Mouse (Mus musculus) megakaryocyte, embryonic 14.5 days (primary cell): Measurements from ENCODE around the gene Tmem198. TPM values are rescaled to one million over a fixed set of nuclear protein-coding genes. Genes with fewer than 3 reads are reported as not detected.
A peak's percentile ranks its signal among the peaks of the same experiment; 100 is the strongest.

Experiments
- H3K27me3 ChIP-seq: replicated peaks from 2 replicates; pipeline ENCODE3; 2012; ENCODE audit warnings: inconsistent platforms
- H3K36me3 ChIP-seq: replicated peaks from 2 replicates; pipeline ENCODE3; 2012; ENCODE audit warnings: low read length, inconsistent platforms, mixed read lengths
- H3K4me1 ChIP-seq: 2 replicates; pipeline ENCODE4 v1.6.1; 2012; ENCODE audit warnings: inconsistent platforms
- H3K4me3 ChIP-seq: replicated peaks from 2 replicates; pipeline ENCODE3; 2012; ENCODE audit warnings: moderate library complexity, mild to moderate bottlenecking, inconsistent platforms
- H3K9me3 ChIP-seq: 2 replicates; pipeline ENCODE4 v1.6.1; 2012; ENCODE audit warnings: inconsistent platforms
- FLI1 ChIP-seq: IDR thresholded peaks from 2 replicates; pipeline ENCODE4 v1.6.1; 2012; ENCODE audit warnings: low read length, inconsistent platforms, mixed read lengths
- GATA1 ChIP-seq: IDR thresholded peaks from 3 replicates; pipeline ENCODE4 v1.6.1; 2012; ENCODE audit warnings: mixed read lengths, low read length, inconsistent platforms, borderline replicate concordance
- polyA plus RNA-seq: library from polyadenylated mRNA; stranded (reverse); fragments of >175 nt; gene quantifications from 2 replicates; pipeline ENCODE4 v1.2.3, GENCODE M21; 2012; ENCODE audit warnings: low replicate concordance; ENCODE audit not compliant: insufficient read depth

The Tmem198 gene
- polyA plus RNA-seq, 1 experiment: 1.7 TPM

DNA sequence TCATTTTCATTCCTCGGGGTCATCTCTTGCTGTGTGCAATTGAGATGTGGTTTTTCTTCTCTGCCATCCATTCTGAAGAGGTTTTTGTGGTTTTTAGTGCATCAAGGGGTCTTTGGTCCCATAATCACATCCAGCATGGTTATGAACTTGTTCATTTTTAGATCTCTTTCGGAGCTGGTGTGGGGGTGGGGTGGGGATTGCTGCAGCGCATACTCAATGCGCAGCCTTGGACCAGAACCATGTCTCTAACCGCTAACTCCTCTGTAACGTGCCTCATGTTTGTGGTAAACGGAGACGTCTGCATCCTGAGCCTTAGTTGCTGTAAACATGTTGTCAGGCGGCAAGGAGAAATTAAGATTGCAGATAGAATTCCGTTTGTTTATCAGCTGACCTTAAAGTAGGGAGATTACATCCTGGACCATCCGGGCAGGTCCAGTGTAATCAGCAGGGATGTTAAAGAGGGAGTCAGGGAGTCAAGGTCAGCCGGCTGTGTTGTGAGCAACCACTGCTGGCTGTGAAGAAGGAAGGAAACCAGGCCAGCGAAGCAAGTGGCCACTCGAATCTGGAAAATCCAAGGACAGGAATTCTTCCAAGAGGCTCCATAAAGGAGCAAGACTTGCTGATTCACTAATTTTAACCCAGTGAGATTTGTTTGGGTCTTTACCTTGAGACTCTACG lies 37.5 kb downstream of the Tmem198 start:
- no peak for TF ChIP-seq GATA1
- no peak for TF ChIP-seq FLI1

DNA sequence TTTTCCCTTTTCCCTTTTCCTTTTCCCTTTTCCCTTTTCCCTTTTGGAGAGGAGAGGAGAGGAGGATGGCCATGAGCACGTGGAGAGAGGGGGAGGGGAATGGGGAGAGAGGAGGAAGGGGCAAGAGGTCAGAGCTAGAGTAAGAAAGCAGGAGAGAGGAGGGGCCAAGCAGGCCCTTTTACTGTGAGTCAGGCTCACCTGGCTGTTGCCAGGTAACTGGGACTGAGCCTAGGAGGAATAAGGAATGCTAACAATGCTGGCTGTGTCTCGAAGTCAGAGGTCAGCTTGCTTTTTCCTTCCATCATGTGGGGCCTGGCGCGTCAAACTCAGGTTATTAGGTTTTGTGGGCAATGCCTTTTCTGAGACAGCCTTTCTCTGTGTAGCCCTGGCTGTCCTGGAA lies 38.7 kb downstream of the Tmem198 start:
- TF ChIP-seq GATA1 (no peak), FLI1 (no peak)
- Histone ChIP-seq H3K4me1 (peaks cover 19% of the 10 kb centered on the region), H3K27me3 (peaks cover 7% of the 10 kb centered on the region), H3K9me3 (no peaks in the 10 kb centered on the region), H3K36me3 (no peaks in the 10 kb centered on the region), H3K4me3 (no peak overlapping the region)

More for the DNA sequence above, 37.5 kb downstream of the Tmem198 start:
- peaks cover 12% of the 10 kb centered on the region for H3K27me3 ChIP-seq
- H3K9me3 ChIP-seq: no peaks in the 10 kb centered on the region
- peaks cover 12% of the 10 kb centered on the region for H3K4me1 ChIP-seq
- H3K36me3 ChIP-seq: no peaks in the 10 kb centered on the region
- no peak overlapping the region for H3K4me3 ChIP-seq

DNA sequence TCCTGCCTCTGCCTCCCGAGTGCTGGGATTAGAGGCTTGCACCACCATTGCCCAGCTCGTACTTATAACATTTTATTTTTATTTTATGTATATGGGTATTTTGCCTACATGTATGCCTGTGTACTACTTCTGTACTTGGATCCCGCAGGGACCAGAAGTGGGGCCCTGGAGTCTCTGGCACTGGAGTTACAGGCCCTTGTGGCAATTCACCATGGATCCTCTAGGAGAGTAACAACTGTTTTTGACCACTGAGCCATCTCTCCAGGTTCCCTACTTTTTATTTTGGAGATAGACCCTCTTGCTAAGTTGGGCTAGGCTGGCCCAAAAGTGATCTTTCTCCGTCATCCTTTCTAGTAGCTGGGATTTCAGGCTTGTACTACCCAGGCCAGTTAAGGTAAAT lies 39.1 kb downstream of the Tmem198 start:
- no peak for TF ChIP-seq FLI1
- no peak for TF ChIP-seq GATA1
- peaks cover 19% of the 10 kb centered on the region for H3K4me1 ChIP-seq

DNA sequence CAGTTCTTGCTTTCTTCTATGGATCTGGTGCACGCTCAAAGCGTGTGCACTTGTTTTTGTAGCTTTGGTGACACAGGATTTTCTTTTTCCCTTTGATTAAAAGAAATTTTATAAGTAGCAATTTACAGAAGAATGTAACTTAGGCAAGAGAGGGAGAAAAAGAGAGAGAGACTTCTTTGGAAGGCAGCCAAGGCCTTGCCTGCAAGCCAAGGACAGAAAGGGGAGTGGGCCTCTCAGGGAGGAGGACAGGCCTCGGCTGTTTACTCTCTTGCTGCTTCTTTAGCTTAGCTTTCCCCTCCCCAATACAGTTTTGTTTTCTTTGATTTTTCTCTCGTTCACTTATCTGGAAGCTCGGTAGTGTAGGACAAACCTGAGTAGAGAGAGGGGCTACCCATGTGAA lies 40.2 kb downstream of the Tmem198 start:
- no peak overlapping the region for H3K4me3 ChIP-seq
- peaks cover 2% of the 10 kb centered on the region for H3K36me3 ChIP-seq
- H3K9me3 ChIP-seq: no peaks in the 10 kb centered on the region
- H3K27me3 ChIP-seq: peaks cover 4% of the 10 kb centered on the region
- H3K4me1 ChIP-seq: peaks cover 21% of the 10 kb centered on the region
- TF ChIP-seq GATA1: no peak
- no peak for TF ChIP-seq FLI1

More for the DNA sequence above, 39.1 kb downstream of the Tmem198 start:
- Histone ChIP-seq H3K9me3 (no peaks in the 10 kb centered on the region), H3K4me3 (no peak overlapping the region), H3K27me3 (peaks cover 4% of the 10 kb centered on the region), H3K36me3 (no peaks in the 10 kb centered on the region)

DNA sequence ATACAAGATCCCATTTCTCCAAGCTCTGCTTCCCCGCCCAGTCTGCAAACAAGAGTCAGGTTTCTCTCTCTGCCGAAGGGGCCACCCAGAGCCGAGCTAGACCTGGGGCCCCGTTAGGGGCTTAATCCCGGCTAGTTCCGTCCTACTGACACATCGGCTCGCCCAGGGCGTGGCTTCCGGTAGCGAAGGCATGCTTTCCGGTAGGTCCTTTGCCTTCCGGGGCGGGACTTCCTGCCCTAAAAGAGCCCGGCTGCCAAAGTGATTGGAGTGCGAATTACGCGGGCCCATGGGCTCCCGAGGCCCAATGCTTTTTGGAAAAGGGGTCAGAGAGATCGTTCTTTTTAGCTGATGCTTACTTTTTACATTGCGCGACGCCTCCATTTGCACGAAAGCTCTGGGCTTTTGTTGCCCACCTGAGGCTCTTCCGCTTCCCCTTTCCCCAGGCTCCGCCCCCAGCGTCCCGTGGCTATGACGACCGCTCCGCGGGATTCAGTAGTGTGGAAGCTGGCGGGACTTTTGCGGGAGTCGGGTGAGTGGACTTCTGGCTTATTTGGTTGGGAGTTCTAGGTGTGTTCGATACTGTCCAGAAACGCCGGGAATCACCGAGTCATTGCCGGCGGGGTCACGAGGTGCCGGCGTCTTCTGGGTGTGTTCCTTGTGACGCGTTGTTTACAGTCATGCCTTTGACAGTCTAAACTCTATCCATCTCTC lies 42.1 kb downstream of the Tmem198 start, which contains the start of gene Stk11ip:
TSS of gene Stk11ip (plus strand) at position 209 of the 711 bp plus-strand sequence.
- Histone ChIP-seq H3K36me3 (peaks cover 21% of the 10 kb centered on the region), H3K4me1 (peaks cover 20% of the 10 kb centered on the region), H3K4me3 (peak within 1 kb of the TSS; percentile 94), H3K27me3 (peaks cover 3% of the 10 kb centered on the region), H3K9me3 (no peaks in the 10 kb centered on the region)
- peak; percentile 93 for TF ChIP-seq FLI1
- no peak for TF ChIP-seq GATA1

DNA sequence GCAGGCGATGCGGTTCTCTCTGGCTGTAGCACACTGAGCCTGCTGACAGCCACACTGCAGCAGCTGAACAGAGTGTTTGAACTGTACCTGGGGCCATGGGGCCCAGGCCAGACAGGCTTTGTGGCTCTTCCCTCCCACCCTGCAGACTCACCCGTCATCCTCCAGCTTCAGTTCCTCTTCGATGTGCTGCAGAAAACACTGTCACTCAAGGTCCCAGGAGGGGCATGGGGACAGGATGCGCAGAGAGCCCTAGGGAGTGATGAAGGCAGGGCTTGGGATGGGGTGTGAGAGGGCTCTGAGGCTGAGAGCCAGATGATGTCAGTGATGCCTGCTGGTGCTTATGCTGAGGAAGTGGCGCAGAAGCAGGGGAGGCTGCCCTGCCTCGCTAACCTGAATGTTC lies 45.3 kb downstream of the Tmem198 start:
- Histone ChIP-seq H3K4me1 (peaks cover 16% of the 10 kb centered on the region), H3K27me3 (no peaks in the 10 kb centered on the region), H3K9me3 (no peaks in the 10 kb centered on the region), H3K4me3 (peak overlapping the region; percentile 38), H3K36me3 (peaks cover 53% of the 10 kb centered on the region)
- no peak for TF ChIP-seq FLI1

DNA sequence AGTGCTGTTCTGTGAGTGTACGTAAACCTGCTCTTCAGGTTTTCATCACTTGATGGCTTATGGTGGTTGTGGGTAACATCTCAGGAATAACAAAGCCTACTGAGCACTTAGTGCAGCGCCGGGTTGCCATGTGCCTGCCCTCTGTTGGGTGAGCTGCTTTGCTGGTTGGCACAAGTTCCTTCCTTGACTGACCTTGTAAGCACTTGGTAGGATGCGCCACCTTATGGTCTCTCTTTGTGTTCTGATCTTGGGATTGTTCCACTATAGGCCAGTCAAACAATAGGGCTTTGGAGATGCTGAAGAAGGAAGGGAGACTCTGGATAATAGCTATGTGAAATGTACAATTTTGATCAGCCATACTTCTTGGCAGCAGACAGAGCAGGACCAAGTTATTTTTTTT lies 51.2 kb downstream of the Tmem198 start:
- Histone ChIP-seq H3K27me3 (no peaks in the 10 kb centered on the region), H3K9me3 (no peaks in the 10 kb centered on the region), H3K4me1 (peaks cover 12% of the 10 kb centered on the region; the same call in 1 of the 2 replicates), H3K36me3 (peaks cover 97% of the 10 kb centered on the region), H3K4me3 (no peak overlapping the region)
- TF ChIP-seq GATA1: no peak
- no peak for TF ChIP-seq FLI1

DNA sequence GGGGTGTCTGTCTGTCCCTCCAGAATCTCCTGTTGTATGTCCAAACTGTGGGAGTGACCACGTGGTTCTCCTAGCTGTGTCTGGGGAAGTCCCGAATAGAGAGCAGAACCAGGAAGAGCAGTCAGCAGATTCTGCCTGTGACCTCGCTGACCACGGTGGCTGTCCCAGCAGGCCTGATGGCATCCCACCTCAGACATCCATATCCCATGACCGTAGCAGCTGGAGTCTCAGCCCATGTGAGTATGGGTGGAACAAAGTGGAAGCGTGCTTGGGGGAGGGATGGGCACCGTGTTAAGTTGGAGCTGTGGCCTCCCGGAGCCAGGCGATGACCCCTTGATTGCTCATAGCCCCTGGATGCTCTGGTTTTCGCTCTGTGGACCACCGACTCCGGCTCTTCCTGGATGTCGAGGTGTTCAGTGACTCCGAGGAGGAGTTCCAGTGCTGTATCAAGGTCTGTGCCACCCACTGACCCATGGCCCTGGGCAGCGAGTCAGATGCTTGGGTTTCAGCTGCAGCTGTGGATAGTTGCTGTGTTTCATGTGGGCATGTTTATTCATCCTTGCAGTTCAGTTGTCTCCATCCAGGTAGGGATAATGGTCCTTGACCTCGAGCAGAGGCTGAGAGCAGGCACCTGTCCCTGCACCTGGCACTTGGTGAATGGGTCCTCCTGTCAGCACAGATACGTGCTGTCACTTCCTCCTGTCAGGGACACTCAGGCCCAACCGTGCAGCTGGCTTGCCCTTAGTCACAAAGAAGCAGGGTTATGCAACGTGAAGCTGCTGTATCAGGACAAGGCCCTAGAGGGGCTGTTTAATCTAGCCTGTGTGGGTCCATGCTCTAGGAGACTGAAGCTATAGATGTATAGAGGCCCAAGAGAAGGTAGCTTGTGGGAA lies 53.2 kb downstream of the Tmem198 start:
- Histone ChIP-seq H3K9me3 (no peaks in the 10 kb centered on the region), H3K36me3 (peaks cover 97% of the 10 kb centered on the region), H3K4me1 (peaks cover 14% of the 10 kb centered on the region), H3K4me3 (no peak overlapping the region), H3K27me3 (no peaks in the 10 kb centered on the region)
- TF ChIP-seq GATA1 (no peak), FLI1 (no peak)

- no peaks in the 10 kb centered on the region for H3K9me3 ChIP-seq
- TF ChIP-seq GATA1: no peak
- no peak for TF ChIP-seq FLI1
- H3K36me3 ChIP-seq: peaks cover 88% of the 10 kb centered on the region
- H3K27me3 ChIP-seq: peaks cover under 1% of the 10 kb centered on the region
- H3K4me1 ChIP-seq: peaks cover 19% of the 10 kb centered on the region
- no peak overlapping the region for H3K4me3 ChIP-seq
Observed at GRCm38 (mm10) chr1:75533325-75534252, 54.3 kb downstream of the Tmem198 start.

Other genes starting within 250 kb of the Tmem198 start
- not detected in 2 replicates for gene A630095N17Rik, start 247.4 kb upstream of the Tmem198 start, polyA plus RNA-seq
- gene Dnajb2, start 243.1 kb upstream of the Tmem198 start, polyA plus RNA-seq: 97.0 and 100 TPM in 2 replicates
- gene Ptprn, start 215.0 kb upstream of the Tmem198 start, polyA plus RNA-seq: 12.4 and 22.6 TPM in 2 replicates
- 0.26 TPM in 1 of 2 replicates, not detected in the other for gene Resp18, start 201.1 kb upstream of the Tmem198 start, polyA plus RNA-seq
- 165 and 178 TPM in 2 replicates for gene Dnpep, start 161.5 kb upstream of the Tmem198 start, polyA plus RNA-seq
- gene Des, start 119.2 kb upstream of the Tmem198 start, polyA plus RNA-seq: 0.11 TPM in 1 of 2 replicates, not detected in the other
- gene Speg, start 104.2 kb upstream of the Tmem198 start, polyA plus RNA-seq: 48.7 TPM in 1 of 2 replicates, not detected in the other
- gene Gmppa, start 43.6 kb upstream of the Tmem198 start, polyA plus RNA-seq: 234 and 693 TPM in 2 replicates
- 0.13 TPM in 1 of 2 replicates, not detected in the other for gene Asic4, start 29.1 kb upstream of the Tmem198 start, polyA plus RNA-seq
- 9.2 and 30.3 TPM in 2 replicates for gene Chpf, start 225 bp upstream of the Tmem198 start, polyA plus RNA-seq
- 8.6 and 12.9 TPM in 2 replicates for gene Obsl1, start 26.9 kb downstream of the Tmem198 start, polyA plus RNA-seq
- 2.3 and 2.4 TPM in 2 replicates for gene Inha, start 27.5 kb downstream of the Tmem198 start, polyA plus RNA-seq
- 35.7 and 52.7 TPM in 2 replicates for gene Stk11ip, start 42.0 kb downstream of the Tmem198 start, polyA plus RNA-seq
- gene Slc4a3, start 66.7 kb downstream of the Tmem198 start, polyA plus RNA-seq: 1.9 TPM in 1 of 2 replicates, not detected in the other